Mouse (Mus musculus) c-Kit-positive CD71-positive TER-119-negative erythroid progenitor cells, embryonic 14.5 days (primary cell): ENCODE data around the gene Hepacam2.
"Not testable (repeated sequence)": the region's sequence is repeated elsewhere in the genome, so short reads cannot be mapped to it uniquely, and the experiment has no call there.

Experiments used
- DNase-seq: peaks from one replicate; pipeline ENCODE4 v3.0.0-alpha.2; 2013; ENCODE audit warnings: low read depth

The Hepacam2 gene

GRCm38 (mm10) chr6:3498162-3498848 lies at the start of gene Hepacam2, which contains the start of gene Vps50:
TSS of gene Hepacam2 (minus strand) at chr6:3498298.
TSS of gene Vps50 (plus strand) at chr6:3498382.
- DNase-seq: peak; percentile 83

GRCm38 (mm10) chr6:3544970-3545369 lies 46.9 kb upstream of the Hepacam2 start:
- DNase-seq: no peak

DNA sequence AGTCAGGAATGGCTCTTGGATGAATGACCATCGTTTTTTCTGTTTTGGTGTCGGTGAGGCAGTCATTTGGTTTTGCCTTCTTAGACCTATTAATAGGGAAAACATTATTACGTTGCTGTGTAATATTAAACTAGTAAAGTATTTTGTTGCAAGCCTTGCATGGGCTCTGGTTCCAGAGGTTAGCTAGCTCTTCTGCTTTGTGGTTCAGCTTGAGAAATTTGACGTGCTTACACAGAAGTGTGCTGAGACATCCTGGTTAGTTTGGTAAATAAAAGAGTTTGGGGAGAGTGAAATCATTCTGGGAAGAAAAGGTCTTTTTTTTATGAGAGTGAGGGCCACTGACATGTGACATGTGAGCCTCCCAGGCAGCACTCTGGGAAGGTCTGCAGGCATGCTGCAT lies 45.8 kb upstream of the Hepacam2 start:
- no peak for DNase-seq

DNA sequence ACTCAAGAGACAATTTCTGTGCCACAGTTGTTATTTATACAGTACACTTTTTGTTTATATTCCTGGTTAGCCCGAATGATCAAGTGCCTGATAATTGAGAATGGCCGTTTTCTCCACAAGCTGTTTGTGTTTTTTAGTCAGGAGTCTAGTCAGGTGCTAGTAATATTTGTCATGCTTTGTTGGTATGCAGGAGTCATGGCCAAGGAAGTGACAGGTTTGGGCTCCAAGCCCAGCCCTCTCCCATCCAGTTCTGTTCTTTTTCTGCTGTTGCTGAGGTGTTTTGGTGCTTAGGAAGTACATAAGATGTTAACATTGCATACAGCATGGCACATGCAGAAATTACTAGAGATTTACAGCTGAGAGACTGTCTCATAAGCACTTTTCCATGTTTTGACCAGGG lies 41.4 kb upstream of the Hepacam2 start:
- DNase-seq: no peak

DNA sequence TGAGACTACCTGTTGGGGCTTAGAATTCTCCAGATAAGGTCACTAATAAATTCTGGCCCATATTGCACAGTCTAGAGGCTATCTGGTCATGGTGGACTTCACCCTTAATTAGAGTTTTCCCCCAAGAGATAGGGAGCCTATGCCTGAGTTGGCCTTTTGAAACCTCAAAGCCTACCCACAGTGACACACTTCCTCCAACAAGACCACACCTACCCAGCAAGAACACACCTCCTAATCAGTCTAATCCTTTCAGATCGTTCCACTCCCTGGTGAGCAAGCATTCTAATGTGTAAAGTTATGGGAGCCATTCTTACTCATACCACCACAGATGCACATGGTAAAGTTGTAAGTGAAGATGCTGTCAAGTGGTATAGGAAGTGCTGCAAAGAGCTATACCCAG lies 38.0 kb upstream of the Hepacam2 start:
- DNase-seq: no peak

DNA sequence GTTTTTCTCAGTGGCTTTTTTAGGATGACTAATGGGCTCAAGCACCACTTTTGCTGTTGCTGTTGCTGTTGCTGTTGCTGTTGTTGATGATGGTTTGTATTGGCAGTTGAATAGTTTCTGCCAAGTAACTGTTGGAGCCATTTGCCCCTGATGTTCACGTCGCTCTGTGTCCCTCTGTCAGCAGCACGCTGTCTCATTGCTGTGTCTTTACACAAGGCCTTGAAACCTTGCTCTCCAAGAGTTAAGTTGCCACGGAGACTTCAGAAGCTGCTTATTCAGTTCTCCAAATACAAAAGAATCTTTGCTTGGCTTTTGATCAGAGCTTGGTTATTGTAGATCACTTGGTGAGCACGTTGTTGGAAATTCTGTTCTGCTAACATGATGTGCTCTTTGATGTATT lies 33.3 kb upstream of the Hepacam2 start:
- DNase-seq: no peak

GRCm38 (mm10) chr6:3528198-3528597 lies 30.1 kb upstream of the Hepacam2 start:
- DNase-seq: no peak

GRCm38 (mm10) chr6:3512611-3513010 lies 14.5 kb upstream of the Hepacam2 start:
- no peak for DNase-seq

DNA sequence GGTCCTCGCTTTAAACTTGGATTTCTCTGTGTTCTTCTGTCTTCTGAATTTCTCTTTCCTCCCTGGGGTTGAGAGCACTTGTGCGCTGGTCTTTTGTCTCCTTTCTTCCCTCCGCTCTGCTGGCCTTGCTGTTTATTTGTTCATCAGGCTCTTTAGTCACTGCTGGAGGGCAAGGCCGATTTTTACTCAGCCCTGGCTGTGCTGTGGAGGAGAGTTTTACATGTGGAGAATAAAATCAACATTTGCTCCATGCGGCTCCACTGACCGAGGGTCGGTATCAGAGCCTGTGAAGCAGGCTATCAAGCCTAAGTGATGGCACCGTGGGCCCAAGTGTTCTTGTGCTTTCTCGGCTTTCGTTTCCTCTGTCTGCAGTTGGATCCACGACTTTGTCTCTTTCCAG lies 13.5 kb upstream of the Hepacam2 start:
- DNase-seq: no peak

DNA sequence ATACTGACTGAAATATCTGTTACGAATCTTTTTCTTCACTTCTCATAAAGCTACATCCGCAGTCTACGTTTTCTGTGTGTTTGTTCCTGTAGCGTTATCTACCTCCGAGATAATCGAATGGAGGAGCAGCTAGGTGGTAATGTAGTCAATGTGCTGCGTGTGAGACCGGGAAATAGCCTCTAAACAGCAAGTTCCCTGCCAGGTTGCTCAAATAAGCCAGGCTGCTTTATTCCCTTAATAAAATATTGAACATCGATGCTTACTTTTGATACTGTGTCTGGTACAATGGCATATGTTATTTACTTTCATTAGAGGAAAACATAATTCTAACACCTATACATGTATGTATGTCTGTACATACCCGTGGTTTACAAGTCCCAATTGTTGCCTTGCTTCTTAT lies 13.0 kb upstream of the Hepacam2 start:
- no peak for DNase-seq

GRCm38 (mm10) chr6:3509782-3510181 lies 11.7 kb upstream of the Hepacam2 start:
- DNase-seq: peak; percentile 55

DNA sequence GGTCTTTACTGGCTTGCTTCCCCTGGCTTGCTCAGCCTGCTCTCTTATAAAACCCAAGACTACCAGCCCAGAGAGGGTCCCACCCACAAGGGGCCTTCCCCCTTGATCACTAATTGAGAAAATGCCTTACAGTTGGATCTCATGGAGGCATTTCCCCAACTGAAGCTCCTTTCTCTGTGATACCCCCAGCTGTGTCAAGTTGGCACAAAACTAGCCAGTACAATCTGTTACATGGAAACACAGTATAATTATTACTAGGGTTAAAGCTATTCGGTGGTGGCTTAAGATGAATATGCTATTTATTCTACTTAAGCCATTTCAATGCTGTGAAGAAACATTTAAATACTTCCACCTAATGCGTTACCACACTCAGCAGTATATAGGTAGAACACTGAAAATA lies 10.1 kb upstream of the Hepacam2 start:
- not testable (repeated sequence) for DNase-seq

- DNase-seq: no peak
Measured at GRCm38 (mm10) chr6:3507078-3507477, 9.0 kb upstream of the Hepacam2 start.

GRCm38 (mm10) chr6:3505289-3505688 lies 7.2 kb upstream of the Hepacam2 start:
- DNase-seq: no peak

DNA sequence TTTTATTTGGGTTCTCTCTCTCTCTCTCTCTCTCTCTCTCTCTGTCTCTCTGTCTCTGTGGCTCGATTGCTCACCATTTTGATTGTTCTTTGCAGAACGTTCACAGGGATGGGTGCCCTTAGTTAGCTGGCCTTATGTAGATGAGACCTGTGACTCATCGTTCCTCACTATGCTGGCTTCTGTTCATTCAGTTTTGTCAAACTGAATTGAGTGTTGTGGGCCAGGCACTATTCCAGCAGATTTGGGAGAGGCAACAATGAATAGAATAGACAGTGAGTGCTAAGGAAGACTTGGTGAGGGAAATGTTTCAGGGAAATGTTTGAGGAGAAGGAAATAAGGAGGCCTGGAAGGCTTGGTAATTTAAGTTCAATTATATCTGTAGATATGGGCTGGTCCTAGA lies 2.2 kb upstream of the Hepacam2 start:
- DNase-seq: no peak

GRCm38 (mm10) chr6:3496210-3496609 lies 1.9 kb downstream of the Hepacam2 start:
- DNase-seq: no peak

DNA sequence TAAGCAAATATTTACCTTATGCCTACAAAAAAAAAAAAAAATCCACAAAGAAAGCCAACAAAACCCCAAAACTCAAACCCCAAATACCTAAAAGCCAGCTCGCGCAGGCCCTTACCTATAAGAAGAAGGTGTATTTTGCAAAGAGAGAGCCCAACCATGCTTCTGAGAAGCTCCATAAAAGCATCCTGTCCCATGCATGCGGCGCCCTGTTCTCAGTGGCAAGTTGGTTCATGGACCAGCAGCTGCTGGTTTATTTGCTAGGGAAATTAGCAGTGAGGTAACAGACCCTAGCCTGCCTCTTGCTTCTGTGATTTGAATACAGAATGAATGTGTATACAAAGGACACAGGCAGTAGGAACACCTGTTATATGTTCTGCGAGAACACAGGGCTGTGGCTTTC lies 3.8 kb downstream of the Hepacam2 start:
- no peak for DNase-seq

DNA sequence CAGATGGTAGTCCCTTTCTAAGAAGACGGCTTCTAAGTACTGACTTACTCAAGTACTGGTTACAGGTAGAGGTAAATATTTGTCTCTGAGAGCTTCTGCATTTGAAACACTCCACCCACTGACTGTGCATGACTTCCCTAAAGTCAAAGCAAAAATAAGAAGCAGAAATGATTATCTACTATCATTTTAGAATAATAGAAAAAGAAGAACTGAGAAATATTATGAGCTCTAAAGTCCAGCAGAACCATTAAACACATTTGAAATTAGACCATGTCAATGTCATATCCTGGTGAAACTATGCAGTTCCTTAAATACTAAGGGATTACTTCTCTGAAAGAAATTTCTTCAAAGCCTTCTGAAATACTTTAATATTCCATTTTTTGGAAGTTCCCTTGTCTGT lies 10.7 kb downstream of the Hepacam2 start:
- no peak for DNase-seq

- DNase-seq: no peak
Measured at GRCm38 (mm10) chr6:3485133-3485532, 13.0 kb downstream of the Hepacam2 start.

DNA sequence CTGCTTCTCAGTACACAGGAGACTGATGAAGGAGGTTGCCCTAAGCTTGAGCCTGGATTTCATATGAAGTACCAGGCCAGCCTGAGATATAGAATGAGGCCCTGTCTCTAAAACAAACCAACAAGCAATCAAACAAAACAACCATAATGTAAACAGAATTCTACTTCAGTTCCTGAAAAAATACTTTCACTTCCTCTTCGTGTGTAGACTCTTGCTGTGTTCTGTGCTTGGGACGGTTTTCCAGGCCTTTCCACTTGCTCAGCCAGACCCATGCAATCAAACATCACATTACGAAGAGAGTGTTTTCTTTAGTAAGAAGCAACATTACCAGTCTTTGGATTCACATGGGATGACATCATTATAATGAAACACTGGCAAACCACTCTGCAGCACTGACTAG lies 16.4 kb downstream of the Hepacam2 start:
- no peak for DNase-seq

DNA sequence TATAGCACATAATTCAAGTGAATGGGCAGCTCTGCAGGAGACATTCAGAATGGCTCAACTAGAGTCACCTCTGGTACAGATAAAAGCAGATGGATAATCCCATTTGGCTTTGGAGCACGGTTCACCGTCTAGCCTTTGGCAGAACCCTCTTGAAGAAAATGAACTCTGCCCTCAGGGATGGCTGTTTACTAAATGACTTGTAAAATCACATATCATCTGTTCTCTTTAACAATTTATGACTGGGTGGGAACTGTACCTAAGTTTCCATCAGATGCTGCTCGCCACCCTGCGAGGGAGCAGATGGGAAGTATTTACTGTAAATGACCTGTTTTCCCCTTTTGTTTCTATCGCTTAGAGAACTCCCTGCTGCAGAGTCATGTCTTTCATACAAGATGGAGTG lies 18.2 kb downstream of the Hepacam2 start:
- DNase-seq: no peak

GRCm38 (mm10) chr6:3476299-3476698 lies 21.8 kb downstream of the Hepacam2 start:
- no peak for DNase-seq

DNA sequence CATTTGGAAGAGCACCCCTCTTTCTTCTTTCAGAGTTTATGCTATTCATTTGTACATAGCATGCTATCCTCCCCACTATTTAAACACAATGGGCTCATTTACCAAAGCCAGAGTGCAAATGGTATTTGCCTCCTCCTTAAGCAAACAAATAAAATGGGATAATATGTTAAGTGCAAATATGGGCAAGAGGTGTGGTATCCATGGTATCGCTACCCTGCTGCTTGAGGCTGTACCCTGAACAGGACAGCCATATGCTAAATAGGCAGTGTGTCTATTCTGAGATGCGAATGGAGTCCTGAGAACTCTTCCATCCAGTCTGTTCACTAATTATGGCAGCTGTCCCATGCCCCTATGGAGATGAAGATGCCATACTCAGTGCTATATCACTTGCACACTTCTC lies 27.4 kb downstream of the Hepacam2 start:
- no peak for DNase-seq

- no peak for DNase-seq
Measured at GRCm38 (mm10) chr6:3468627-3469026, 29.5 kb downstream of the Hepacam2 start.
